Mouse (Mus musculus) stomach, postnatal 0 days (tissue): ENCODE results near the gene Gatad2a. TPM values are rescaled to one million over a fixed set of nuclear protein-coding genes. Genes with fewer than 3 reads are reported as not detected.

Experiments
- ATAC-seq: fragments of 200-750 bp; cut with Nextera tagmentation; 2 replicates; pipeline ENCODE4 v1.8.0; 2017; ENCODE audit not compliant: low FRiP score, low TSS enrichment
- DNase-seq: peaks from one replicate; pipeline ENCODE4 v3.0.0-alpha.2; 2016; ENCODE audit warnings: low spot score
- H3K27ac ChIP-seq: fragments of 300-500 bp; sonication (generic); replicated peaks from 2 replicates; pipeline ENCODE4 v1.5.1; 2014; ENCODE audit warnings: mild to moderate bottlenecking, control low read depth
- H3K27me3 ChIP-seq: fragments of 300-500 bp; sonication (generic); 2 replicates; pipeline ENCODE4 v1.6.1; 2014; ENCODE audit warnings: low read length; ENCODE audit not compliant: control insufficient read depth, insufficient read depth
- H3K36me3 ChIP-seq: fragments of 300-500 bp; sonication (generic); 2 replicates; pipeline ENCODE4 v1.6.1; 2014; ENCODE audit warnings: low read length, mixed read lengths; ENCODE audit not compliant: control insufficient read depth, insufficient read depth
- H3K4me1 ChIP-seq: fragments of 300-500 bp; sonication (generic); replicated peaks from 2 replicates; pipeline ENCODE4 v1.6.1; 2014; ENCODE audit warnings: antibody characterized with exemption; ENCODE audit not compliant: control insufficient read depth, insufficient read depth
- H3K4me2 ChIP-seq: fragments of 300-500 bp; sonication (generic); replicated peaks from 2 replicates; pipeline ENCODE4 v1.6.1; 2014; ENCODE audit warnings: low read depth, mild to moderate bottlenecking, control low read depth, moderate library complexity
- H3K4me3 ChIP-seq: fragments of 300-500 bp; sonication (generic); 2 replicates; pipeline ENCODE4 v1.5.1; 2014; ENCODE audit warnings: low read depth, low read length, control low read depth
- H3K9ac ChIP-seq: fragments of 300-500 bp; sonication (generic); 2 replicates; pipeline ENCODE4 v1.6.1; 2014; ENCODE audit warnings: mild to moderate bottlenecking, low read length, control low read depth, mixed read lengths
- H3K9me3 ChIP-seq: fragments of 300-500 bp; sonication (generic); 2 replicates; pipeline ENCODE4 v1.6.1; 2016; ENCODE audit warnings: low read length; ENCODE audit not compliant: control insufficient read depth
- CTCF ChIP-seq: IDR thresholded peaks from 2 replicates; pipeline ENCODE4 v1.5.1; 2016; ENCODE audit warnings: antibody characterized with exemption, low read depth, mild to moderate bottlenecking, moderate library complexity
- EP300 ChIP-seq: optimal IDR thresholded peaks from 2 replicates; pipeline ENCODE3; 2016; ENCODE audit warnings: antibody characterized with exemption
- WGBS: fragments of 180-500 bp; shearing (Covaris S2); extraction: QIAGEN DNeasy Blood & Tissue Kit; methylation state at CpG from one replicate; pipeline ENCODE4 v1.1.7; 2014; 5-methylcytosine and 5-hydroxymethylcytosine counted together
- polyA plus RNA-seq: library from polyadenylated mRNA; unstranded; fragments of >200 nt; fragmentation: Nextera tagmentation; extraction: Ambion mirVana; gene quantifications from 2 replicates; pipeline ENCODE4 v1.2.1, GENCODE M21; 2015

Gene Gatad2a
- polyA plus RNA-seq, 1 experiment from 2014 or later, result 32.4 TPM

DNA sequence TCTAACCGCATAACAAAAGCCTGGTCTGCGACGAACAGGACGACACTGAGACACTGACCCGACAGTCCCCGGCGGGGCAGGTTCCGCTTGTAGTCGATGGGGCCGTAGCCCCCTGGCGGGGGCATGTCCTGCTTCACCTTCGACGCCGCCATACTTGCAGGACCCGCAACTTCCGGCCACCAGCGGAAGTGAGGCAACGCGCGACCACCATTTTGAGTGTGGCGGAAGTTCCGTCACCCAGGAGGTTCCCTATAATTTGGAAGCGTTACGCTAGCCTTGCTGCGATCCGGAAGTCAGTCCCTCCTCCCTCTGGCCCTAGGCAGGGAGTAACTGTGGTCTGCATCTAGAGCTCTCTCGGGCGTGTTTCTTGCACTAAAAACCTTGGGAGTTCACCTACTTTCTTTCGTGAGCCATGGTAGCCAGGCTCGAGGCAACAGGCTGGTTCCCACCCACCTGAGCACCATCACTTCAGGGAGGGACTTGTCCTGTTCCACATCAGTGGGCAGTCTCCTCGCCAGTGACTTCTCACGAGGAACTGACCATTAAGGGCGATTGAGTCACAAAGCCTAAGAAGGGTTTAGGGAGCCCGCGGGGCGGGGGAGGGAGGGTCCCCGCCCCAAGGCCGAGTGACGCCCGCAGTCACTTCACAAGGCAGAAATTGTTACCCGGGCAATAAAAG lies 94.6 kb downstream of the Gatad2a start:
- no peaks in the 10 kb centered on the region for H3K9me3 ChIP-seq
- peak overlapping the region; percentile 79 for H3K9ac ChIP-seq
- H3K36me3 ChIP-seq, result peaks cover 4% of the 10 kb centered on the region; the same call in 1 of the 2 replicates
- DNase-seq (peak; percentile 98), ATAC-seq (peak; percentile 78)
- TF ChIP-seq CTCF (peak; percentile 74), EP300 (peak; percentile 45)
- WGBS, result 1% methylated on average over 41 of the region's 41 CpGs
- H3K27ac ChIP-seq, result peak overlapping the region; percentile 94
- peaks cover 3% of the 10 kb centered on the region; the same call in 1 of the 2 replicates for H3K4me1 ChIP-seq
- H3K4me3 ChIP-seq, result peak overlapping the region; percentile 75
- peak overlapping the region; percentile 92 for H3K4me2 ChIP-seq
- H3K27me3 ChIP-seq, result no peaks in the 10 kb centered on the region

GRCm38 (mm10) chr8:69900895-69901451 lies 95.2 kb downstream of the Gatad2a start:
- Histone ChIP-seq H3K9me3 (no peaks in the 10 kb centered on the region), H3K9ac (peak overlapping the region; percentile 79), H3K27ac (peak overlapping the region; percentile 94), H3K4me3 (peak overlapping the region; percentile 75), H3K4me2 (peak overlapping the region; percentile 92), H3K36me3 (peaks cover 4% of the 10 kb centered on the region; the same call in 1 of the 2 replicates), H3K4me1 (peaks cover 3% of the 10 kb centered on the region; the same call in 1 of the 2 replicates), H3K27me3 (no peaks in the 10 kb centered on the region)
- TF ChIP-seq EP300 (no peak), CTCF (no peak)
- ATAC-seq (no peak), DNase-seq (no peak)
- WGBS, result 16% methylated on average over 12 of the region's 12 CpGs

DNA sequence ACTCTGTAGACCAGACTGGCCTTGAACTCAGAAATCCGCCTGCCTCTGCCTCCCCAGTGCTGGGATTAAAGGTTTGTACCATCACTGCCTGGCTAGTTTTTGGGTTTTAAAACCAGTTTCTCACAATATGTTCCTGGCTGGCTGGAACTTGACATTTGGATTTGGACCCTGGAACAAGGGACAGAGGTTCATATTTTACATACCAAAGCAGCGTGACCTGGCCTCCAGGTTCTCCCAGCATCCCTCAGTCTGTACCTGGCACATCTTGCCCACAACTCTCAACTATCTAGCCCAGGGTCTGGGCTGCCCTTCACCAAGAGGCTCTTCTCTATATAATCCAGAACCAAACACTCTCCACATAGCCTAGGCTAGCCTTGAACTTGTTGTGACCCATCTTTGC lies 96.3 kb downstream of the Gatad2a start:
- no peak overlapping the region for H3K4me3 ChIP-seq
- H3K27ac ChIP-seq, result no peak overlapping the region
- H3K4me1 ChIP-seq, result peaks cover 3% of the 10 kb centered on the region; the same call in 1 of the 2 replicates
- H3K4me2 ChIP-seq, result no peak overlapping the region
- no peaks in the 10 kb centered on the region for H3K9me3 ChIP-seq
- H3K27me3 ChIP-seq, result no peaks in the 10 kb centered on the region
- WGBS, result 91% methylated on average over 2 of the region's 2 CpGs
- ATAC-seq (no peak), DNase-seq (no peak)
- H3K9ac ChIP-seq, result no peak overlapping the region
- peaks cover 4% of the 10 kb centered on the region; the same call in 1 of the 2 replicates for H3K36me3 ChIP-seq
- TF ChIP-seq EP300 (no peak), CTCF (no peak)

DNA sequence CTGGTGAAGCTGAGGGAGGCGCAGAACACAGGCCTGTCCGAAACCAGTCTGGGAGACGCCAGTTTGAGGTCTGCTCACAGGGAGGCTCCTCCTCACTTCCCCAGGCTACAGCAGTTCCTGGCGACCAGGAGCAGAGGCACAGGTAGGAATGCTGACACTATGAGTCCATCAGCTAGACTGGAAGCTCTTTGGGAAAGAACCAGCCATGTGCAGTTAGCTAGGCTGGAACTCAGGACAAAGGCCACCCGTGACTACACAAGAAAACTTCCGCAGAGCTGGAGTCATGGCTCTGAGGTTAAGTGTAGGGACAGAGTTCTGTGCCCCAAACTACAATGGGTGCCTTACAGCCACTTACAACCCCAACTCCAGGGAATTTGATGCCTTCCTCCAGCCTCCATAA lies 98.3 kb downstream of the Gatad2a start:
- Histone ChIP-seq H3K4me2 (no peak overlapping the region), H3K9me3 (no peaks in the 10 kb centered on the region)

DNA sequence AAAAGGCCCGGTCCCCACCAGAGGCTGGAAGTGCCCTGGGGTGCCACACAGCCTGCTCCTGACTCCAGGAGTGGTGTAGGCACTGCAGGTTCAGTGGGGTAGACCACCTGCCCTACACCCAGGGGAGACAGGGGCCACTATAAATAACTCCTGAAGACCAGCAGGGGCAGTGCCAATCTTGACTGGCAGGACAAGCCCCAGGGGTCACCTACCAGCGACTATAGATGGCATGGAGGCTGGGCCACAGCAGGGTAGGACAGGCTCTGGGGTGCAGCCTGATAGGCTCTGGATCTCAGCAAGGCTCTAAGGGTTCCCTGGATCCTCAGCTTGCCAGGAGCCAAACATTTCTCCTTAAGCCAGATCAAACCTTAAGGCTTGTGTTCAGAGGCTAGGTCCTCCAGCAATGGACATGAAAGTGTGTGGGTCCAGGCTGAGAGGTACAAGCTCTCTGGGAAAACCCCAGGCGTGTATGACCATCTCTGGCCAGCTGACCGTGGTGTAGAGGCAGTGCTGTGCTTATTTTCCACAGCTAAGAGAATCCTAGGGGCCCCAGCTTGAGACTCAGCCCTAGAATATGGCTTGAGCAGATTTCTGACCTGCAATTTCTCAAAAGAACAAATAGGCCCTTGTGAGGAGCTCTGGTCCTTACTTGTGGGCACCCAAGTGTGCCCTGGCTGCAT lies 100.3 kb downstream of the Gatad2a start:
- no peak for DNase-seq
- H3K9ac ChIP-seq, result no peak overlapping the region

More for the DNA sequence above, 98.3 kb downstream of the Gatad2a start:
- DNase-seq (no peak), ATAC-seq (no peak)
- TF ChIP-seq CTCF, result no peak
- H3K27me3 ChIP-seq, result no peaks in the 10 kb centered on the region
- H3K4me1 ChIP-seq, result peaks cover 3% of the 10 kb centered on the region; the same call in 1 of the 2 replicates
- H3K4me3 ChIP-seq, result no peak overlapping the region
- H3K9ac ChIP-seq, result no peak overlapping the region
- H3K36me3 ChIP-seq, result peaks cover 4% of the 10 kb centered on the region; the same call in 1 of the 2 replicates
- 81% methylated on average over 6 of the region's 6 CpGs for WGBS
- no peak overlapping the region for H3K27ac ChIP-seq

More for the DNA sequence above, 100.3 kb downstream of the Gatad2a start:
- no peak overlapping the region for H3K4me2 ChIP-seq
- ATAC-seq, result no peak
- 81% methylated on average over 4 of the region's 4 CpGs for WGBS
- no peaks in the 10 kb centered on the region for H3K4me1 ChIP-seq
- no peaks in the 10 kb centered on the region for H3K9me3 ChIP-seq
- H3K27ac ChIP-seq, result no peak overlapping the region
- no peak overlapping the region for H3K4me3 ChIP-seq
- no peaks in the 10 kb centered on the region for H3K27me3 ChIP-seq
- TF ChIP-seq EP300, result no peak
- no peak for TF ChIP-seq CTCF
- H3K36me3 ChIP-seq, result peaks cover 4% of the 10 kb centered on the region; the same call in 1 of the 2 replicates
